Mouse (Mus musculus) heart, adult 18-20 months (tissue): ENCODE measurements around the gene Olfr832. TPM values are rescaled to one million over a fixed set of nuclear protein-coding genes. Genes with fewer than 3 reads are reported as not detected.
"Not testable (repeated sequence)": the region's sequence is repeated elsewhere in the genome, so short reads cannot be mapped to it uniquely, and the experiment has no call there.

Experiments used
- DNase-seq, 2 experiments: peaks; one replicate each; pipeline ENCODE4 v3.0.0; 2021 to 2022; ENCODE audit warnings: mixed read lengths in 1 of 2
- long read RNA-seq, 2 experiments: library from polyadenylated mRNA; stranded (forward); transcript quantifications; one replicate each; pipeline ENCODE4 v2.0.0; 2021
- total RNA-seq, 2 experiments: library from RNA; stranded (reverse); gene quantifications; 2 replicates each; pipeline ENCODE4 v1.2.3; 2021

Gene Olfr832
- not detected for total RNA-seq
- long read RNA-seq, experiment 1, result 0 reads
- long read RNA-seq, experiment 2, result 0 reads

- not testable (repeated sequence) for DNase-seq
Observed at GRCm38 (mm10) chr9:18936822-18937221, at the start of gene Olfr832. Olfr832 (plus strand) TSS chr9:18937122.

DNA sequence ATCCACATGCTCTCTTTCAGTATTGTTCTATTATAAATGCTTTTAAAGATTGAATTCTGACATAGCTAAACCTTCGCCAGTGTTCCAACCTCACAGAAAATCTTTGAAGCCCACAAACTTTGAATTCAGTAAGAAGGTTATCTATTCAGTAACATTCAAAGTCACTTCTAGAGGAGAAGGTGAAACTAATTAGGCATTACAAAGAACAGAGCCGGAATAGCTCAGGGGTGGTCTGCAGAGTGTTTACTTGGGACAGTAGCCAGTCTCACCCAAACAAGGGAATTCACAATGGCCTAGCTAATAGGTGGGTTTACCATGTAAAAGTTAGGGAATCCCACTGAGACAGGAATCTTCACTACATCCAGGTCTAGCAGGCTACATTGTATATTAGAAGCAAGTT is 29.2 kb upstream of the Olfr832 start:
- DNase-seq, result not testable (repeated sequence)

GRCm38 (mm10) chr9:18927921-18928320 is 9.0 kb upstream of the Olfr832 start:
- not testable (repeated sequence) for DNase-seq

DNA sequence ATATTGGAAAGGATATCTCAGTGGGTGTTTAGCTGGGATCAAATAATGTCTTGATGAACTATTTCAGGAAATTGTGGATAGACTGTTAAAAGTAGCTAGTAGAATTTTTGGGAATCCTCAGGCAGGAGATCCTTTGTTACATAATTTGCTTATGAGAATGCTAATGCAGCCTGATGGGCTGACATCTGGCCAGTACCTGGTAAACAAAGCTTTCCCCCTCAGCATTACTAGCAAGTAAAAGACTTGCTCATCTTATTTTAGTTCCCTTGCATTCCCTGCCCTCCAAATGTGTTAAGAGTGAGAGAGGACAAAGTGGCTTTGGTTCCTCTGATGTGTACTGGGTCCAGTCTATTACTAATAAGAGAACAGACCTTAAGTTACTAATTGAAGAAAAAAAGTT is 25.1 kb downstream of the Olfr832 start:
- no peak for DNase-seq

DNA sequence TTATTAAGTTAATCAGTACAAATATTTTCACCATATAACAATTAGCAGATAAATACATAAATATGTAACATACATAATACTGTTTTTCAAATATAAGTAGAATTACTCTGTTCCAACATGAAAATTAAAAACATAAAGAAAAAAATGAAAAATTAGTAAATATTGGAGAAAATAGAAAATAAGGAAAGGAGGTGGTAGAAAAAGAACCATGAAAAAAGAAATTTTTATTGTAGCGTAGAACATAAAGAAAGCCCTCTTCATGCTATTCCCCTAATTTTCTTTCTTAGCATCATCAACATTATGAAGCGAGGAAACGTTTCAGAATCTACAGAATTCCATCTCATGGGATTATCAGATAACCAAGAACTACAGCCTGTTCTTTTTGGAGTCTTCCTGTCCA is 50.8 kb downstream of the Olfr832 start, which contains the start of gene Olfr834:
Gene Olfr834 (plus strand): TSS at position 301 of the 400 bp plus-strand sequence.
- no peak for DNase-seq

Other genes starting within 250 kb of the Olfr832 start
- gene Olfr24, start 173.1 kb upstream of the Olfr832 start, total RNA-seq, result not detected
- gene Olfr828, start 117.6 kb upstream of the Olfr832 start, total RNA-seq, result not detected
- gene Olfr829, start 82.2 kb upstream of the Olfr832 start, total RNA-seq, result not detected
- not detected for gene Olfr830, start 62.4 kb upstream of the Olfr832 start, total RNA-seq
- not detected for gene Olfr834, start 50.9 kb downstream of the Olfr832 start, total RNA-seq
- not detected for gene Olfr835, start 95.6 kb downstream of the Olfr832 start, total RNA-seq
- not detected for gene Olfr836, start 183.3 kb downstream of the Olfr832 start, total RNA-seq
- not detected for gene Olfr837, start 199.2 kb downstream of the Olfr832 start, total RNA-seq
- gene Olfr839-ps1, start 240.2 kb downstream of the Olfr832 start, total RNA-seq, result under 1 TPM in 1 of 2 experiments, not detected in 1; 0.03 TPM